Mouse (Mus musculus) thymus, adult 2 months (tissue): ENCODE measurements around the gene Olfr143.

Source experiments
- CTCF ChIP-seq: fragments of 200-500 bp; IDR thresholded peaks from 2 replicates; pipeline ENCODE4 v1.5.1; 2012; ENCODE audit warnings: mild to moderate bottlenecking, control low read depth, low read length, moderate library complexity, borderline replicate concordance; ENCODE audit not compliant: control insufficient read depth, poor library complexity, insufficient read depth; ENCODE audit errors: extremely low read depth
- POLR2A ChIP-seq: fragments of 200-500 bp; IDR thresholded peaks from 2 replicates; pipeline ENCODE4 v1.6.1; 2012; ENCODE audit warnings: mild to moderate bottlenecking, low read length, control low read depth, moderate library complexity; ENCODE audit not compliant: control insufficient read depth, poor library complexity, insufficient read depth; ENCODE audit errors: extremely low read depth

DNA sequence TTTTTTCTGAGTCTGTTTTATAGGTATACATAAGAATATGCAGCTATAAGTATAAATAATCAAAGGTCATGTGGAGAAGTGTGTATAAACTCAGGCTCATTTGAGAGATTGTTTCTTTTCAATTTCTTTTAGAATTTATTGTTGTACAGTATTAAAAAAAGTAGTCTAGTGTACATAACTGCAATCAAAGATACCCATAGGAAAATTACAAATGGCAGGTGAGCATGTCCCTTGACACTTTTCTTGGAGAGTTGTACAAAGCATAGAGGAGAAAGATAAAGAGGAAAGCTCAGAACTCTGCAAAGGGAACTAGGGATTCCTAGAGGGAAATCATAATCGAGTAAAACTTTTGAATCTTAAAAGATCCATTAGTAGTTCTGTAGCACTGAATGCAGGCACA is 38.2 kb downstream of the Olfr143 start, which contains the start of gene Olfr896-ps1:
- TF ChIP-seq POLR2A (no peak), CTCF (no peak)
